Mouse (Mus musculus) adrenal gland, postnatal 4 days (tissue): ENCODE measurements around the gene Dnah7c. TPM values are rescaled to one million over a fixed set of nuclear protein-coding genes. Genes with fewer than 3 reads are reported as not detected.

Source experiments
- DNase-seq, 2 experiments: peaks; one replicate each; pipeline ENCODE4 v3.0.0; 2021 to 2022; ENCODE audit warnings: low spot score in 2 of 2, mixed read lengths in 2 of 2
- total RNA-seq, 2 experiments: library from RNA; stranded (reverse); gene quantifications; 2 replicates each; pipeline ENCODE4 v1.2.3; 2021

The Dnah7c gene
- total RNA-seq, 2 experiments from 2014 or later = 0.39 to 0.48 TPM

GRCm38 (mm10) chr1:46853317-46854035 lies 428.1 kb downstream of the Dnah7c start:
- DNase-seq = peak; percentile 96 to 97

- no peak for DNase-seq
Observed at GRCm38 (mm10) chr1:46854036-46854900, 428.9 kb downstream of the Dnah7c start.

GRCm38 (mm10) chr1:46856498-46856897 lies 431.1 kb downstream of the Dnah7c start:
- DNase-seq = no peak
